Mouse (Mus musculus): ENCODE measurements at regions not wholly inside any gene's neighbourhood (a gene's known extent, or its start where the extent isn't known, plus 50 kb on each side); places are given as distances from the start of the nearest gene placed in this dataset.
A peak's percentile ranks its signal among the peaks of the same experiment; 100 is the strongest.

DNA sequence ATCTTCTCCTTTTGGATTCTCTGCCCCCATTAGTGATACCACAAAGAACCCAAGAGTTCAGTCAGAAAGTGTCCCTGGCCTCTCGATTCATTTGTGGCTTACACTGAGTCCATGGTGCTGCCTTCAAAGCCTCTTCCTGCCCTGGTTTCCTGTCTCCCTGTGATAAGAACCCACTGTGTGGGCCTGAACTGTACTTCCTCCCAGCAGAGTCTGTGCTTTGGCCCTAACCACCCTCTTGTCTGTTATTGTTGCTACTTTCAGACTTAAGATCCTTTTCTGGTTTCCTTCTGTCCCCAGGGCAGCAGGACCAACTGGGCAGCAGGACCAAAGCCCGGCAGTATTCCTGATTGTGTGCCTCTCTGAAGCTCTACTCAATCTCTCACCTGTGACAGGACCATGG, 158.6 kb upstream of the Zfp618 start:
- intact Hi-C loops (cut with DNase I) = no loop called here
- DNase-seq (ENCODE audit: low spot score in 2 of 2) = no peak

DNA sequence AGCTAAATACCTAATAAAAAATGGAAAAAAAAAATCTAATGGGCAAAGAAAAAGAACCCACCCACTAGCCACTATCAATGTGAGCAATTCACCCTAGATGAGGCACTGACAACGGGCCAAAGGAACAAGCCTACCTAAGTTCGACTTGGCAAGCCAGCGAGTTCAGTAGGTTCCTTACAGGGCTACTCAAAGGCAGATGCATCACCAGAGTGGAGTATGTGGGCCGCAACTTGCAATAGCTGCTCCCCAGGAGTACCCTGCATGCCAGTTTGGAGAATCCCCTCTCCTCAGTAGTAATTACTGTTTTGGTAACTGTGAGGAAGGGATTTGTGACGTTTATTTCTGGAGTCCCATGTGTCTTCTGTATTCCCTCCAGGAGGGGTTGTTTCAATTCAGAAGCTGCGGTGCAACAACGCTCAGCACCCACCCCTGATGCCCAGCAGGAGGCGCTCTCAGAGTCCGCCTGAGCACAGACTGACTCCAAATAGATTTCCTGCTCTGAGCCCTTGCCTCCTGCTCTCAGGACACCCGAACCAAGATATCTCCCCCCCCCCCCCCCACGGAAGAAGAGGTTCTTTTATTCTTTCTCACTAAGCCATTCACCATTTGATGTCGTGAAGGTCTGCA, 157.3 kb upstream of the Zfp618 start:
- intact Hi-C loops (cut with DNase I) = no loop called here
- no peak for DNase-seq (ENCODE audit: low spot score in 2 of 2)

- intact Hi-C loops (cut with DNase I) = no loop called here
- DNase-seq (ENCODE audit: low spot score in 2 of 2) = no peak
Measured at GRCm38 (mm10) chr4:62808553-62808950, 156.8 kb upstream of the Zfp618 start.

GRCm38 (mm10) chr4:62809048-62809447, 156.3 kb upstream of the Zfp618 start:
- no peak for DNase-seq (ENCODE audit: low spot score in 2 of 2)
- intact Hi-C loops (cut with DNase I) = no loop called here

DNA sequence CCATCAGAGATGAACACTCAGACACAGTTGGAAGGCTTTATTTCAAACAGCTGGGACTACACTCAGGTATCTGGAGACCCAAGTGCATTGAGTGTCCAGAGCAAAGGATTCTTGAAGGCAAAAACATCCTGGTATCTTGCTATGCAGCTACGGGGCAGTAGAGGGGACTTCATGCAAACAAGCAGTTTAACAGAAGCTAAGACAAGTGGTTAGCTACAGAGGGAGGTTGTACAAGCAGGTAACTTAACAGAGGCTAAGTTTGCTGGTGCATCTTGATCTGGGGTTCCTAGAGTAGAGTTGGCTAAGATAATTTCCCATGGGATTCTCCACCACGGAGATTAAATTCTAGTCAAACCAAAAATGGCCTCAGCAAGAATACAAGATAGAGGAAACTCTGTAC, 145.5 kb upstream of the Zfp618 start:
- intact Hi-C loops (cut with DNase I) = no loop called here
- no peak for DNase-seq (ENCODE audit: low spot score in 2 of 2)

DNA sequence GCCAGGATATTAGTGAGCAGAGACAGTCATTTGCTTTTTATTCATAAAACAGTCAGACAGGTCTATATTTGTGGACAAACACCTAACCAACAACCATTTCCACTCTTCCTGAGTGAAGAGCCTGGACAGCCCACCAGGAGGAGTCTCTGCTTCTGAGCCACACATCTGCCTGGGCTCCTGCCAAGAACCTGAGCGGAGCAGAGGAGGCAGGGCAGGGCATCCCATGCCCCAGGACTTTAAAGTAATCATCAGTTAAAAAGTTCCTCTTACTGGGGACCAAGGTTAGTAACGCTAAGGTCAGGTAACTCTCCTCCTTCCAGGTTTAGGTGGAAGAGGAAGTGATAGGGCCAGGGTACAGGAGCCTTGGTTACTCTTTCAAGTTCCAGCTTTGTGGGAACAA, 144.1 kb upstream of the Zfp618 start:
- no peak for DNase-seq (ENCODE audit: low spot score in 2 of 2)
- intact Hi-C loops (cut with DNase I) = no loop called here

DNA sequence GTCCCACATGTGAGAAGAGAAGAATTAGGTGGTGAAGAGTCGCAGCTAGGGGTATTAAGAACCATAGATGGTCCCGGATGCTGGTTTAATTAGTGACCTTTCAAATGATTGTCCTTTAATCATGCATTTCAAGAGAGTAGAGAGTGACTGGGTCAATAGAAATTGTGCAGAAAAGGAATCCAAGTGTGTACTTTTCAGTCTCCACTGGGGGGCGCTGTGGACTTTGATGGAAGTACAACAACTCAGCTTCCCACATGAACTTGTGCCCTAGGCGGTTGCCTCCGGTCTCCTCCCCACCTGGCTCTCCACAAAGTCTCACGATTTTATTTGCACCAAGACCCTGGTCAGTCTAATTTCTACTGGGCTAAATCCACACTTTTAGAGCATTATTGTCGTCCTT, 142.8 kb upstream of the Zfp618 start:
- peak; percentile 73 for DNase-seq (ENCODE audit: low spot score in 2 of 2)
- intact Hi-C loops (cut with DNase I) = loop anchor here (2.0 kb wide), 1 partner anchor 296 kb away; no protein-coding TSS in a partner anchor

DNA sequence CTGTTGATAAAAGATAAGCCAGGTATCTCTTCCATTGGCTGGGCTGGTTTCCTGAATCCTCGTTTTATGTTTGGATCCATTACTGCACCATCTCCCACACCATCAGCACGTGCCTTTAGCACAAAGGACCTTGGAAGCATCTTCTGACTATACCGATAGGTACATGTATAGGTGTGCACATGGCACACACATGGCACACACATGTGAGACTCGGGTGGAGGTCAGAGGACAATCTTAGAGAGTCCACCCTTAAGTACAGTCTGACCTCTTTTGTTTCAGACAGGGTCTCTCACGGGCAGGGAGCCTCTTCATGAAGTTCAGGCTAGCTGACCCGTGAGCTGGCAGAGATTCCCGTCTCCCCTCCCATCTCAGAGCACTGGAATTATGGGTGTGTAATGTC, 142.3 kb upstream of the Zfp618 start:
- intact Hi-C loops (cut with DNase I) = loop anchor here (2.0 kb wide), 1 partner anchor 296 kb away; no protein-coding TSS in a partner anchor
- DNase-seq (ENCODE audit: low spot score in 2 of 2) = no peak

- peak in 1 of 2 experiments; percentile 14 for DNase-seq (ENCODE audit: low spot score in 2 of 2)
- intact Hi-C loops (cut with DNase I) = loop anchor here (2.0 kb wide), 1 partner anchor 295 kb away; no protein-coding TSS in a partner anchor
Measured at GRCm38 (mm10) chr4:62823555-62824250, 141.7 kb upstream of the Zfp618 start.

GRCm38 (mm10) chr4:62824581-62824980, 140.8 kb upstream of the Zfp618 start:
- intact Hi-C loops (cut with DNase I) = no loop called here
- no peak for DNase-seq (ENCODE audit: low spot score in 2 of 2)

DNA sequence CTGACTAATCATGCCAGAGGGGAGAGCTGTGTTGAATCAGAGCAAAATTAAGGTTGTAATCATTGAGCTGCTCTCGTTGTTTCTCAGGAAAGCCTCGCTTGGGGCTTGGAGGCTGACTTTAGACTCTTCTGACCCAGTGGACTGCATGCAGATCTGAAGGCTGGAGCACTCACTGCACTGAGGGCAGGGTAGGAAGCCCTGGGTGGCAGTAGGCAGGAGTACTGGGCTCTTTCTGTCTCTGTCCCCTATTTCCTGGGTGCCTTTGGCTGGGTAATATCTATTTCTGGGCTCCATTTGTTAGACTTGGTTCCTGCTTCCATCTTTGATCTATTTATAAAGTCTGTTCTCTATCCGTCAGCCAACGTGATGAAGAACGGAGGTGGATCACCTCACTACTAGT, 140.1 kb upstream of the Zfp618 start:
- intact Hi-C loops (cut with DNase I) = no loop called here
- no peak for DNase-seq (ENCODE audit: low spot score in 2 of 2)

GRCm38 (mm10) chr4:62828963-62829362, 136.4 kb upstream of the Zfp618 start:
- no peak for DNase-seq (ENCODE audit: low spot score in 2 of 2)
- intact Hi-C loops (cut with DNase I) = no loop called here

DNA sequence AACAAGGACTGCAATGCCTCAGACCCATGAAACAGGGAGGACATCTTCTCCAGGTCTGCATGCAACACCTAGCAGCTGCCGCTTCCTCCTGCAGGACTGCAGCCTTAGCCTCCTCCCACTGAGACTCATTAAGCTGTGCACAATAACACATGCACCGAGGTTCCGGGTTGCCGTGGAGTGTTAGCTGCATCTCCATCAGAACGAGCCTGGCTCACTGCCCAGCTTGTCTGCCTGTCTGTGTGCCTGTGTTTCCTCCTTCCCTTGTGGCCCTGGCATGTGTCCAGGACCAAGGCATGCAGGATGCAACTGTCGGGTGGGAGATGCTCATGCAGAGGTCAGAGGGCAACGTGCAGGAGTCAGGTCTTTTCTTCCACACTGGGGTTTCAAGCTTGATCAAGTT, 131.4 kb upstream of the Zfp618 start:
- intact Hi-C loops (cut with DNase I) = no loop called here

GRCm38 (mm10) chr4:62836875-62837274, 128.5 kb upstream of the Zfp618 start:
- DNase-seq (ENCODE audit: low spot score in 2 of 2) = no peak
- intact Hi-C loops (cut with DNase I) = no loop called here

More for the DNA sequence above, 131.4 kb upstream of the Zfp618 start:
- peak; percentile 22 to 58 for DNase-seq (ENCODE audit: low spot score in 2 of 2)

DNA sequence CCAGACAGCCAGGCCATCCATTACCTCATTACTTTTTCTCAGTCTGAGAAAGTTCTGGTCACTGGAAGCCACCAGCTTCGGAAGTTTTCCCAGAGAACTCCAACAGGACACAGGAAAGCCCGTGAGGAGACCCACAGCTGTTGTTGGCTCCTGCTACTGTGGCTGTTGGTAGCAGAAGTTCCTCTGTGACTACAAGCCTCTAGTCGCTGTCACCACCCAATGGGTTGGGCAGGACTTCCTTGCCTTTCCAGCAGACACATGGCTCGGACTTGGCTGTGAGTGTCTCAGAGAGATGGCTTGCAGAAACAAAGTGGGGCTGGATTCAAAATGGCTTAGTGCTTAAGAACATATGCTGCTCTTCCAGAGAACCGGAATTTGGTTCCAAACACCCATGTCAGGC, 114.8 kb upstream of the Zfp618 start:
- intact Hi-C loops (cut with DNase I) = no loop called here
- DNase-seq (ENCODE audit: low spot score in 2 of 2) = no peak

- no peak for DNase-seq (ENCODE audit: low spot score in 2 of 2)
- intact Hi-C loops (cut with DNase I) = no loop called here
Measured at GRCm38 (mm10) chr4:62853335-62853734, 112.0 kb upstream of the Zfp618 start.

DNA sequence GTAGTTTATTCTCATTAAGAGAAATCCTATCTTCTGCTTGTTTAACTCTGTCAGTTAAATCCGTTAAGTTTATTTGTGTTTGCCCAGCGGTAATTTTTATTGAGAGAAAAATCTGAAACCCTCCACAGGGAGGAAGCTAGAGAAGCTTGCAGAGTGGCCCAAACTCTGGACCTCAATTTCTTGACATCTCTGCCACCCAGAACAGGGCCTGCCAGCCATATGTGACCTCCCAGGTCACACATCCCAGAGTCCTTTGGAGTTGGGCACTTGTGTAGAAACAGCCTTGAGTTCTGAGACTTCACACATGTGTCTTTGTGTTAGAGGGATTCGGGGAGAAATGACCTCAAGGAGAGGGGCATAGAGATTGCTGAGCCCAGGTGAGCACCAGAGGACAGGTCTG, 109.0 kb upstream of the Zfp618 start:
- intact Hi-C loops (cut with DNase I) = no loop called here
- DNase-seq (ENCODE audit: low spot score in 2 of 2) = no peak

GRCm38 (mm10) chr4:62862756-62863155, 102.6 kb upstream of the Zfp618 start:
- intact Hi-C loops (cut with DNase I) = no loop called here
- DNase-seq (ENCODE audit: low spot score in 2 of 2) = no peak

GRCm38 (mm10) chr4:62870391-62870983, 94.9 kb upstream of the Zfp618 start:
- DNase-seq (ENCODE audit: low spot score in 2 of 2) = peak; percentile 41 to 50
- intact Hi-C loops (cut with DNase I) = no loop called here

DNA sequence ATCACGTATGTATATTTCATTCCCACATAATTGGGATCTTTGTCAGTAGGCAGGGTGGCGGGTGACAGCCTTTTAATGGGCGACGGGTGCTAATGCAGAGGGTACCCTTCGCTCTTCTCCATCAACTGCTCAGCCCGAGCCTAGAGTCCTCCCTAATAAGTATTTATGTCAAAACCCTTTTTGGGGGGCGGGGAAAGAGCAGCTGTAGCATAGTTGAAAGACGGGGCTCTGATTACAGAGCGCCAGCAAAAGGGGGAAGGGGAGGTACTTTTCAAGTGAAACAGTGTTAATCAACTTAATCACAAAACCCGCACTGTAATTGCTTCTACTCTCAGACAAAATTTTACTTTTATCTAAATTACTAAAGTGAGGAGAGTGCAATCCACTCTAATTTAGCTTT, 92.8 kb upstream of the Zfp618 start:
- intact Hi-C loops (cut with DNase I) = no loop called here
- DNase-seq (ENCODE audit: low spot score in 2 of 2) = no peak

GRCm38 (mm10) chr4:62873986-62874385, 91.4 kb upstream of the Zfp618 start:
- intact Hi-C loops (cut with DNase I) = no loop called here
- no peak for DNase-seq (ENCODE audit: low spot score in 2 of 2)
